Mouse (Mus musculus) c-Kit-positive CD71-positive TER-119-positive erythroid progenitor cells, embryonic 14.5 days (primary cell): Measurements from ENCODE around the gene Rab40b.
"Not testable (repeated sequence)": the region's sequence is repeated elsewhere in the genome, so short reads cannot be mapped to it uniquely, and the experiment has no call there.

Source experiments
- DNase-seq: peaks from one replicate; pipeline ENCODE4 v3.0.0-alpha.2; 2013; ENCODE audit warnings: low spot score

The Rab40b gene

DNA sequence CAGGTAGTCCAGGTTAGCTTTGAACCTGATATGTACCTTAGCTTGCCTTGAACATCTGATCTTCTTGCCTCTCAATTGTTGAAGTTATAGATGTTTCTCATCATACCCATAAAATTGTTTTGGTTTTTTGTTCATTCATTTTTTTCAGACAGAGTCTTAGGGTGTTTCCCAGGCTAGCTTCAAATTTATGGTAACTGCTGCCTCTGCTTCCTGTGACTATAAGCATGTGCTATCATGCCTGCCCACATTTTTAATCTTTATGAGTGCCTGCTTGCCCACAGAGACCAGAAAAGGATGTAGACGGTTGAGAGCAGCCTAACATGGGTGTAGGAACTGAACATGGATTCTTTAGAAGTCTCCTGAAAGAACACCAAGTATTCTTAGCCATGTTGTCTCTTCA, 19.3 kb downstream of the Rab40b start:
- no peak for DNase-seq

DNA sequence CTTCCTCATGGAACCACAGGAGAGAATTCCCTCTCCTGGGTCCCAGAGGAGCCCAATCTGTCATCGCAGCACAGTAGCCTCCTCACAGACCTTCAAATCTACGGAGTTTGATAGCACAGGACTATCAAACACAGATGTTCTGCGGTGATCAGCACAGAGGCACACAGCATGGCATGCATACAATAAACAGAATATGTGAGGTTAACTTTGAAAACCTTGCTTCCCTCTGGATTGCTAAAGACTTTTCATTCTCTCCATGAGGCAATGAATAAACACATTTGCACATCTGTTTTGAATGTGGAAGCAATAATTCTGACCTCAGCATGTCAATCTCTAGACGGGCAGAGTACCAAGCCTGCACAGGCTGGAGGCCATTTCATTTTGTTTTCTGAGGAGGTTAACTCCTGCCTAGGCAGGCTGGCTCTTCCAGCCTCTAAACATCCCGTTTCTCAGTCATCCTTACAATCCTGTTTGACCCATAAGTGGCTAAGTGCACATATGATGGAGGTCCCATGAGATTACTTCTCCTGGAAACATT, 20.8 kb downstream of the Rab40b start:
- no peak for DNase-seq

DNA sequence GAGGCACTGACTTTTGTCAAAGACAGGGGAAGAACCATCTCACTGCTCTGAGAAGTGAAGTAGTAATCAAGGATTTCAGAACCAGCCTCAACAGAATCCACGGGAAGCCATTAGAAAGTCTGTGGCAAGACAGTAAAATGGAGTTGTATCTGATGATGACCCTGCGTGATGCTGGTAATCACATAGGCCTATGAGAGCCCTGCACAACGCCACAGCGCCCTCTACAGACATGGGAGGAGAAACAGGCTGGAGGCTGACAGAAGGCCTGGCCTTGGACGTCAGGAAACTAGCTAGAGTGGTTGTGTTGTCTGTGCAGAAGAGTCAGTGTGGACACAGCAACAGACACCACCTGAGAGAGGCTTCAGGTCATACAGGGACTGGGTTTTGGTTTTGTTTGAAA, 25.8 kb downstream of the Rab40b start:
- DNase-seq: peak; percentile 43

DNA sequence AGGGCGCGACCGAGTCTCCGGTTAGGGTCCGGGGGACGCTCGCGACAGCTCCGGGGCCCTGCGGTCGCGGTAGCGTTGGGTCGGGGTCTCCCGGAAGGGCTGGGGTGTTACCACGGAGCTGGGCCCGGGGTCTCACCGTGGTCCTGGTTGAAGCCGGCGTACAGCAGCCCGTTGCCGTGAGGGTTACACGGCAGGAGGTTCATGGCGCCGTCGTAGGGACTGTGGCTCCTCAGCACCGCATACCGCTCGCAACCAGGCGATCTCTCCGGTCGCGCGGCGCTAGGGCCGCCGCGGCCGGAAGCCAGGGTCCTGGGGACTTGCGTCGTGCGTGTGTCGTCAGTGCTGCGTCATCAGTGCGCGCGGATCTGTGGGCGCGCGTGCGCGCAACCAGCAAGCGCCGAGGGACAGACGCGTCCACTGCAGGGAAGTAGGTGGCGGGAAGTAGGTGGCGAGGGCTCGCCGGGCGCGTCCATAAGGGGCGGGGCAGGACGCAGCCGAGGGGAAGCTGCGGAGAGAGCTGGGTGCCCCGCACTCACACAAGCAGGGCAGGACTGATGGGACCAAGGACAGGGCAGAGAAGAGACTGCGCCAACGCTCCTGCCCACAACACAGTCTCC, 33.9 kb downstream of the Rab40b start, which contains the start of gene Wdr45b:
Gene Wdr45b (minus strand): TSS at position 355 of the 617 bp plus-strand sequence.
- peak; percentile 92 for DNase-seq

DNA sequence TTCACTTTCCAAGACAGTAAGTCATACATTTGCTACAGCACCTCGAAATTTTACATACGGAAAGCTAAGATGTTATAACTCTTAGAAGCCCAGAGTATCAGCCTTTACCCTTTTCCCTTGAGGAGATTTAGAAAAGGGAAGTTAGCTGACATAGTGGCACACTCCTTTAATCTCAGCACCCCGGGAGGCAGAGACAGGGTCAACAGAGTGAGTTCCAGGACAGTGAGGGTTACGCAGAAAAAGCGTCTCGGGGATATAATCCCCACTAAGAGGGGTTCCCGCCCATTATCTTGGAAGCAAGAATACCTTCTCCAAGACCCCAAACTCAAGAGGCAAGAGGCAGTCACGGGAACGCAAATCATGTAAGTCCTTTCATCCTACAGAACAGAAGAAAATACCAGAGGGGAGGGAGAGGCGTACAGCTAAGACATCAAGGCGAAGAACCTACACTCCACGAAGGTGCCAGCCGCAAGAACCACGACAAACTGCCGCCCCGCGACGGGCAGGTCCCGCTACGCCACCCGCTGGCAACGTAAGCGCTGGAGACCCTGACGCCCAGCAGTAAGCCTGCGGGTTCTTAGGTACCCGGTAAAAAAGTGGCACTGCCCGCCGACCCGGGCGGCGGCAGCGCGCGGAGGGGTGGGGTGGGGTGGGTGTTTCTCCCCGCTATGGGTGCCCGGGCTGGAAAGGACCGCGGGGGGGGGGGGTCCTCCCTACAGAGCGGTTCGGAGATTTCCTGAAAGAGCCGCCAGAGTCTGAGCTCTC, 34.5 kb downstream of the Rab40b start:
- DNase-seq: peak; percentile 25

DNA sequence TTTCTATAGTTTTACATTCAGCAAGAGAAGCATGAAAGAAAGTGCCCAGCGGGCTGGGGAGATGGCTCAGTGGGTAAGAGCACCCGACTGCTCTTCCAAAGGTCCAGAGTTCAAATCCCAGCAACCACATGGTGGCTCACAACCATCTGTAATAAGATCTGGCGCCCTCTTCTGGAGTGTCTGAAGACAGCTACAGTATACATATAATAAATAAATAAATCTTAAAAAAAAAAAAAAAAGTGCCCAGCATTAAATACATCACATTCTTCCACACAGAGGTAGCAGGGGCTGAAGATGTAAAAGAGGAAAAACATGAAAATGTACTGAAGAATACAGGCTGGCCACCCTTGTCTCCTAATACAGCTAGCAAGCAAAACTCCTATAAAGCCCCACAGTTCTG, 39.3 kb downstream of the Rab40b start:
- not testable (repeated sequence) for DNase-seq

DNA sequence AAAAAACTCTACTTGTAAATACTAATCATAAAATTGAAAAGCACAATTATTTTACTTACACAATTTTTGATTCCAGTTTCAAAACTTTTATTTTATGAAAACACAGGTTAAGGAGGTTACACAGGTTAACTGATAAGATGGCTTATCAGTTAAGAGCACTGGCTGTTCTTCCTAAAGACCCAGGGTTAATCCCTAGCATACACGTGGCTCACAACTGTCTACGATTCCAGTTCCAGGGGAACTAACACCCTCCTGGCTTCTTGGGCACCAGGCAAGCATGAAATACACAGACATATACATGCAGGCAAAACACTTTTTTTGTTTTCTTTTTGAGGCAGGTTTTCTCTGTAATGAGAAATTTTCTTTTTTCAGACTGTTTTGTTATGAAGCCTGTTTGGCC, 39.9 kb downstream of the Rab40b start:
- DNase-seq: no peak

DNA sequence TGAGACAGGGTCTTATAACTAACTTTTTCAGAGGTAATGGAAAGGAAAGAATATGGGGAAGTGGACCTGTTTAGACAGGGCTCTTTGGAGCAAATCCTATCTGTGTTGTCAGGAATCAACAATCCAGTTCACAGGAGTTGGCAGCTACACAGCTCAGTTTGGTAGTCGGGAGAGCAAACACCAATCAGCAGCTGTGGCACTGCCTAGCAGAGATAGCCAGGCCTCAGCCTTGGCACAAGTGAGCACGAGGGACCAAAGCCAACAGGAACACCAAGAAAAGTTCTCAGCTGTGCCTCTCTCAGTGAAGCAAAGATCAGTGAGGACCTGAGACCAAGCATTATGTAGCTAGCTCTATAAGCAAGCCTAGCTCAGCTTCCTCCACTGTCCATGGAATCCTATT, 41.0 kb downstream of the Rab40b start:
- no peak for DNase-seq

DNA sequence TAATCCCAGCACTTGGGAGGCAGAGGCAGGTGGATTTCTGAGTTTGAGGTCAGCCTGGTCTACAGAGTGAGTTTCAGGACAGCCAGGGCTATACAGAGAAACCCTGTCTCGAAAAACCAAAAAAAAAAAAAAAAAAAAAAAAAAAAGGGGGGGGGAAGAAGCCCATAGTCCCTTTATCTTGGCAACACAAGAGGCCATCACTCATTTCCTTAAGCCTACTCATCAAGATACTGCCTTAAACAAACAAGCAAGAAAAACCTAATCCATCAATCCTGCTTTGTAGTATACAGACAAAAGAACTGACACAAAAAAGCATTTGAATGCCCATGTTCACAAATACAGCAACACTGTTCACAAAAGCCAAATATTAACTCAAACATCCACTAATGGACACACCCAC, 45.6 kb downstream of the Rab40b start:
- DNase-seq: not testable (repeated sequence)

DNA sequence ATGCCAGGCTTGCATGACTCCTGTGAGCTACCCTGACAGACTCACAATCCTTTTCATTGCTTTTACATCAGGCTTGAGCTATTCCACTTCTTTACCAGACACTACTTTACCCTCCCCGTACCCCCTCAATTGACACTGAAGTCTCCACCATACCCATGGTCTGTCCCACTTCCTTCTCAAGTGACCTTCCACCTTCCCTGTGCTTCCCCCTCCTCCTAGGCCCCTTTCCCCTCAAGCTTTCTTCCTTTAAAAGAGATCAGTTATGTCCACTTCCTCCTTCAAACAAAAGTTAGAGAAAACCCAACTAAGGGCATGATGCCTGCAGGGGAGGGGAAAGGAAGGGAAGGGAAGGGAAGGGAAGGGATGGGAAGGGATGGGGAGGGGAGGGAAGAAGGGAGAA, 47.8 kb downstream of the Rab40b start:
- no peak for DNase-seq

DNA sequence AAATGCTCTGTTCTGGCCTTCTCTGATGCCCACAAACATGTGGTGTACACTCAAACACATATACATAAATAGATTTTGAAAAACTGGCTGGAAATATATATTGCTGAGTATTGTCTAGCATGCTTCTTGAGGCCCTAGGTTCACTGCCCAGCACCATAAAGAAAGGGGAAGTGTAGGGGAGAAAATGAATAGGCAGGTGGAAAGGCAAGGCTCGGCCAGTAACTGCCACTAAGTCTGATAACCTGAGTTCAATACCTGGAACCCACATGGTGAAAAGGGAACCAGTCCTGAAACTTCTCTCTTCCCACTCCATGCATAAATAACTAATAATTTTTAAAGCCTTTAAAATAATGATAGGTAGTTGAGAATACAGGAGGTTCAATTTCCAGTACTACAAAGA, 48.4 kb downstream of the Rab40b start:
- no peak for DNase-seq

DNA sequence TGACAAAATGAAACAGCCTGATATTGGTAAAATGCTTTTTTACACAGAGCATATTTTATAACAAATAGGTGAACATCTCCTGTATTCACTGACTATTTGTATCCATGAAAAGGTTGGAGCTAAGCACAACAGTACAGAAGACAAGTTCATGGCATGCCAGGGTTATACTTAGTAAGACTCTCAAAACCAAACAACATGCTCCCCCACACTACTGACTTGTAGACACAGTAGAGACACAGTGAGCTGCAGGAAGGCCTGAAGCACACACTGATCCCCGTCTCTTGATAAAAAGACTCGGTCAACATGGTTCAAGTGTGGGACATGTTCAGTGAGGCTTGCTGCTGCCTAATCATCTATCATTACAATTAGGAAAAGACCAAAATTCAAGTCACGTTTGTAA, 56.4 kb downstream of the Rab40b start:
- no peak for DNase-seq

DNA sequence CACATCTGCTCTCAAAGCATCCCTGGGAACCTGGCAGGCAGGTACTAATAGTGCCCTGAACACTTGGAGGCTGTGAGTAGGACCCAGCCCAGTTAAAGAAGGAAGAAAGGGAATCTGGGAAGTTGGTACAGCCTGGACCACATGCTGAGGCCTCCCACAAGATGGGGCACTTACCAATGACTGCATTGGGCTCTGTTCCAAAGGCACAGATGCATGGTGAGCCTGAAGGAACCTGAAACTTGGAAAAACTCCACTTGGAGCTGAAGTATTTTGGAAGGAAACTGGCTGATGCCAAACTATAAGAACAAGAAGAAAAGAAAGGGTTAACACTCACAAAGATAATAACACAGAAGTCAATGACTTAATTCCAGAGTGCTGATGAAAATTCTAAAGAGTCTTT, 59.4 kb downstream of the Rab40b start:
- DNase-seq: no peak

DNA sequence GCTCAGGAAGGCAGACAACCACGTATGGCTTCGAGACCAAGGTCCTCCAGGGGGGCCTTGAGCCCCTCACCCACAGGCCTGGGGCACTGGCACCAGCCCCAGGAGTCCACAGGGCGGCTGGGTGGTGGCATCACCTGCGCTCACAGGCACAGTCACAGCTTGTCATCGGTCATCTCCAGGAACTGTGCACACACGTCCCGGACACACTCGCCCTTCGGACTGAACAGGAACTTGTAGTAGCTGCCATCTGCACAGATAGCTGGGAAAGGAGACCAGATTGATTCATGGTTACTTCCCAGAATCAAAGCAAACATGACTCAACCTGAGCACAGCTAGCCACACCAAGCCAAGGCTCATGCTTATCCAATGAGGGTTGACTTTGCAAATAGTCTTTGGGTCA, 59.8 kb downstream of the Rab40b start:
- DNase-seq: no peak

DNA sequence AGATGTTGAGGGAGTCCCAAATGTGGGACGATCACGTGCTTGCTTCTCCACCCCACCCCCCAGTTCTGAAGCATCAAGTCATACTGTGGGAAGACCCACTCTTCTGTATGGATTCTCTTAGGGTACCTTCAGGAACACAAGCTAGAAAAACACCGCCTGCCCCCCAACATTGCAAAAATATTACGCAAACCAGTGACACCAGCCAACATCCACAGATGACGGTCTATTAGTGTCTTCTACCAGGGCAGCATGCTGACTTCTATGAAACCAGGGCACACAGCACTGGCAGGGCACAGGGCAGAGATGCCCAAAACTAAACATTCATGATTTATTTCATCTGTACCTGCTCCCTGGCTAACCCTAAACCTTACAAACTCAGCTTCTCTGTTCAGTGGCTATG, 61.4 kb downstream of the Rab40b start:
- DNase-seq: no peak

DNA sequence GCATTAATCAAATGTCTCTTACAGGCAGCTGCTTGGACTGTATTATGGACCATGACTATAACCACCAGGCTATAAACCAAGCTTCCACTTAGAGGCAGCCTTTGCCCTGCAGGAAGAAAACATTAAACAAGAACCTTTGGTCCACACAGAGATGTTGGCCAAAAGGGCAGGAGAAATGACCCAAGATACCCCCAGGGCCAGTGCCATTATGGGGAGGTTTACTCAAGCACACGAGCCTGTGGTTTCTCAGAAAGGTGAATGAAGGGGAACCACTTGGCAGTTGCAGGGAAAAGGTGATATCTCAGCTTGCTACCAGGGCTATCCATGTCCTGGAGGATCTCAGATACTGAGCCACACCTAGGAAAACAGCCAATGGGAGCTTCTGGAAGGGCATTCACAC, 62.0 kb downstream of the Rab40b start:
- no peak for DNase-seq

DNA sequence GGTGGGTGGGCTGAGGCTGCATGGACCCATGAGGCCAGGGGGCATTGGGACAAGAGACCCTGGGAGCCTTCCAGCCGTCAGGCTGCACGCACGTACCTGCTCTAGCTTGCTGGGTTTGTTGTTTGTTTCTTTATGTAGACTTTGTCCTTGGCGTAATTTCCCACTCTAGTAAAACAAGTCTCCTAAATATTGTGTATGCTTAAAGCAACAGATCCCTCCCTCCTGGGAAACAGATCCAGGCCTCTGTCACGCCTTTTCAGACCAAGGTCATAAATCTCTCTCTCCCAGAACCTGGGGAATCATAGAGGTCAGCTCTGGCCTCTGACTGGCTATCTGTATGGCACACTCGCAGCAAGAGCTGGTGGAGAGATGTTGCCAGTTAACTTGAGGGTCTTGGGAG, 80.3 kb downstream of the Rab40b start:
- not testable (repeated sequence) for DNase-seq

DNA sequence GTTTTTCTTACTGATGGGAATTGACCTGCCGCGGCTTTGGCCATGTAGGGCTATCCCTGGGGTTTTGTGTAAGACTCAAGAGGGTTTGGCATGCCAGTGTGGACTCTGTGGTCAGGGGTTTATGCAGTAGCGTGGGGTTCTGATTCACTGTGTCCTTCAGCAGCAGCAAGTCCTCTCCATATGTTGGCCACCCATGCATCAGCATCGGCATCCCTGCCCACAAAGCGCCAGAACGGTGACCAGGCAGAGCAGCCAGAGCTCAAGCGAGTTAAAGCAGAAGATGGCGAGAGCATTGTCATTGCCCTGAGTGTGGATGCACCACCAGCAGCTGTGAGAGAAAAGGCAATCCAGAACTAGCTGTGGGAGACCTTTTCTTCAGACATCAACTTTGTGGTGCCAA, 81.4 kb downstream of the Rab40b start:
- DNase-seq: no peak
